In the genomic region with DNA sequence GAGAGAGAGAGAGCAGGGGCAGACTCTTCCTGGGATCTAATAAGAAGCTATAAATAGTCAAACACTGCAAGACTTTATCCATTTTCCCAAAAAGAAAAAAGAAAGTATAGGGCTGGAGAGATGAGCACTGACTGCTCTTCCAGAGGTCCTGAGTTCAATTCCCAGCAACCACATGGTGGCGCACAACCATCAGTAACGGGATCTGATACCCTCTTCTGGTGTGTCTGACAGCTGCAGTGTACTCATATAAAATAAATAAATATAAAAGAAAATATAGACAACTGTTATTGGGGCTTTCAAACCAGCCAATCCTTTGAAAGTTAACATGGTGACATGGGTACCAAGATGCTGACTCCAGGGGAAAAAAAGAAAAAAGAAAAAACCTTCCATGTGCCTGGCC, we compare ENCODE assay signal across 12 mouse cellular contexts. TPM values are rescaled to one million over a fixed set of nuclear protein-coding genes. Genes with fewer than 3 reads are reported as not detected.
DNase-seq lines count a peak whose midpoint lies in the region; ATAC-seq and TF ChIP-seq lines count a peak whose summit lies in the region.
"Had no signal": no experiment of that assay in that cellular context is flagged by ENCODE, and none has a peak within 500 bp of the region (broad histone marks: within the 10 kb centered on the region; RNA-seq: fewer than 3 reads in every experiment).

No protein-coding gene starts in this region.

- no peak overlapping the region for H3K27ac ChIP-seq in kidney, postnatal 0 days
- no peak overlapping the region for H3K27ac ChIP-seq in MEL (ENCODE audit: control insufficient read depth, low read depth, low read length)
- H3K27ac ChIP-seq: embryonic facial prominence, embryonic 10.5 days; forebrain, embryonic 13.5 days had no signal

- no peak for TF ChIP-seq EP300 in MEL (IDR thresholded peaks at IDR 0.05; ENCODE audit: low read depth in 1 of 2, low read length in 2 of 2)

- H3K4me3 ChIP-seq in kidney, postnatal 0 days (replicated peaks; ENCODE audit: low read depth, low read length): no peak overlapping the region
- H3K4me3 ChIP-seq in MEL (ENCODE audit: control insufficient read depth in 1 of 2, insufficient read depth in 1 of 2, low read depth in 2 of 2, low read length in 2 of 2): no peak overlapping the region
- H3K4me3 ChIP-seq: embryonic facial prominence, embryonic 10.5 days; forebrain, embryonic 13.5 days had no signal

- DNase-seq in adrenal gland, adult 2 months: peak; percentile 30
- no peak for DNase-seq in adrenal gland, adult 8-10 months
- no peak for DNase-seq in kidney, postnatal 0 days (ENCODE audit: low spot score)
- no peak for DNase-seq in kidney, postnatal 4 days
- peak; percentile 57 for DNase-seq in MEL (ENCODE audit: low read depth, low spot score)
- peak; percentile 44 for DNase-seq in naive thymus-derived CD4-positive, alpha-beta T cell, adult 2 months (ENCODE audit: low read depth)
- no peak for DNase-seq in heart, postnatal 25 days (ENCODE audit: low spot score)
- DNase-seq: kidney, adult 9 months had no signal

- ATAC-seq in kidney, postnatal 0 days (replicated peaks; ENCODE audit: low FRiP score, low read depth): no peak
- ATAC-seq in activated CD4-positive, CD25-positive, alpha-beta regulatory T cell, adult 4 months: no peak
- ATAC-seq: forebrain, embryonic 13.5 days; midbrain, embryonic 16.5 days had no signal

- no peak overlapping the region for H3K4me2 ChIP-seq in kidney, postnatal 0 days (ENCODE audit: low read length)
- H3K4me2 ChIP-seq: forebrain, embryonic 13.5 days had no signal

- no peaks in the 10 kb centered on the region for H3K4me1 ChIP-seq in kidney, postnatal 0 days (replicated peaks; ENCODE audit: insufficient read depth, low read length)
- peaks cover 0 to 13% of the 10 kb centered on the region in 2 experiments; a peak in 1 of 4 replicates for H3K4me1 ChIP-seq in MEL (ENCODE audit: control insufficient read depth in 1 of 2, insufficient read depth in 2 of 2, low read length in 2 of 2)

- WGBS in kidney, postnatal 0 days: 46% methylated on average over 2 of the region's 2 CpGs

- no peaks in the 10 kb centered on the region; the same call in 1 of the 2 replicates for H3K79me2 ChIP-seq in MEL (ENCODE audit: control insufficient read depth, insufficient read depth, low read length, poor library complexity)

- no peaks in the 10 kb centered on the region for H3K36me3 ChIP-seq in kidney, postnatal 0 days (ENCODE audit: insufficient read depth, low read length)
- H3K36me3 ChIP-seq in MEL (ENCODE audit: control insufficient read depth in 1 of 2, insufficient read depth in 2 of 2, low read length in 2 of 2): peaks cover 0 to 6% of the 10 kb centered on the region in 2 experiments; a peak in 2 of 4 replicates
- H3K36me3 ChIP-seq: embryonic facial prominence, embryonic 10.5 days had no signal

- no peak overlapping the region for H3K9ac ChIP-seq in kidney, postnatal 0 days (ENCODE audit: low read depth, low read length)
- no peak overlapping the region for H3K9ac ChIP-seq in MEL (ENCODE audit: control insufficient read depth, low read depth, low read length, poor library complexity, severe bottlenecking)
- H3K9ac ChIP-seq: forebrain, embryonic 13.5 days had no signal

- no peaks in the 10 kb centered on the region for H3K9me3 ChIP-seq in kidney, postnatal 0 days (replicated peaks; ENCODE audit: low read length)
- no peaks in the 10 kb centered on the region for H3K9me3 ChIP-seq in MEL (replicated peaks; ENCODE audit: insufficient read depth, low read length)

- TF ChIP-seq POLR2A in MEL (IDR thresholded peaks at IDR 0.05; ENCODE audit: control insufficient read depth in 1 of 2, insufficient read depth in 1 of 2, low read depth in 1 of 2, low read length in 2 of 2, poor library complexity in 1 of 2): no peak

- intact Hi-C loops in heart, postnatal 25 days (cut with DNase I): no loop called here

- peak; percentile 72 for TF ChIP-seq RAD21 in MEL (IDR thresholded peaks at IDR 0.05; ENCODE audit: low read depth, low read length)

- H3K27me3 ChIP-seq in kidney, postnatal 0 days (ENCODE audit: insufficient read depth, low read length): peaks cover 5% of the 10 kb centered on the region; the same call in 1 of the 2 replicates
- H3K27me3 ChIP-seq in MEL (ENCODE audit: control insufficient read depth in 1 of 2, insufficient read depth in 2 of 2, low read length in 2 of 2): no peaks in the 10 kb centered on the region
- H3K27me3 ChIP-seq: forebrain, embryonic 13.5 days had no signal

- peak; percentile 42 for TF ChIP-seq CTCF in kidney, postnatal 0 days (IDR thresholded peaks at IDR 0.05; ENCODE audit: low read depth)
- TF ChIP-seq CTCF in MEL (IDR thresholded peaks at IDR 0.05 in 2 of 3, conservative IDR thresholded peaks at IDR 0.05 in 1 of 3; ENCODE audit: control insufficient read depth in 1 of 3, insufficient read depth in 1 of 3, low read depth in 2 of 3, low read length in 3 of 3, poor library complexity in 1 of 3, severe bottlenecking in 1 of 3): peak; percentile 43 to 75 (median 54)

TF ChIP-seq in MEL, 35 proteins besides CTCF, POLR2A, EP300 and RAD21:
- TF ChIP-seq CHD2 (IDR thresholded peaks at IDR 0.05; ENCODE audit: low read length) (no peak), SMC3 (IDR thresholded peaks at IDR 0.05; ENCODE audit: low read depth, low read length) (peak; percentile 77), ZC3H11A (IDR thresholded peaks at IDR 0.05; ENCODE audit: low read depth, low read length) (peak; percentile 72)

RNA-seq across cellular contexts. Expression of a gene that starts 5.2 kb away (rescaled TPM):
- total RNA-seq in adrenal gland, adult 2 months (2021): not detected
- 0.08 TPM in 1 of 2 replicates, not detected in the other for polyA plus RNA-seq in adrenal gland, adult 2 months (2012; rRNA removed)
- under 1 TPM in 2 of 4 experiments, not detected in 2; 0.17 to 0.24 TPM for total RNA-seq in adrenal gland, adult 8-10 months (2022)
- 0.17 and 0.39 TPM in 2 replicates for polyA plus RNA-seq in kidney, postnatal 0 days (2015; fragmentation: Nextera tagmentation; extraction: Ambion mirVana)
- 1.4 and 1.5 TPM in 2 replicates for total RNA-seq in MEL (2012; rRNA removed)
- 100 to 1,000 TPM in 1 of 2 experiments, 1 to 10 TPM in 1; 2.5 to 149 TPM for polyA plus RNA-seq in MEL (2012; ENCODE audit: insufficient read depth in 1 of 2, insufficient read length in 2 of 2, low read depth in 1 of 2, low replicate concordance in 2 of 2, missing spikeins in 1 of 2)
- polyA plus RNA-seq in activated CD4-positive, CD25-positive, alpha-beta regulatory T cell, adult 4 months (2017; shearing (Covaris generic)): under 1 TPM; 0.43 to 0.74 TPM
- under 1 TPM; 0.45 to 0.49 TPM for total RNA-seq in heart, postnatal 25 days (2021)

RNA-seq across cellular contexts. Expression of a gene that starts 26.2 kb away (rescaled TPM):
- 10 to 100 TPM; 13.3 to 17.6 TPM for total RNA-seq in adrenal gland, adult 2 months (2021)
- 22.7 and 23.3 TPM in 2 replicates for polyA plus RNA-seq in adrenal gland, adult 2 months (2012; rRNA removed)
- total RNA-seq in adrenal gland, adult 8-10 months (2022): 10 to 100 TPM; 18.1 to 23.7 (median 19.0) TPM
- 11.5 and 13.8 TPM in 2 replicates for polyA plus RNA-seq in kidney, postnatal 0 days (2015; fragmentation: Nextera tagmentation; extraction: Ambion mirVana)
- total RNA-seq in MEL (2012; rRNA removed): 13.6 and 14.4 TPM in 2 replicates
- polyA plus RNA-seq in MEL (2012; ENCODE audit: insufficient read depth in 1 of 2, insufficient read length in 2 of 2, low read depth in 1 of 2, low replicate concordance in 2 of 2, missing spikeins in 1 of 2): 10 to 100 TPM; 25.6 to 63.5 TPM
- polyA plus RNA-seq in activated CD4-positive, CD25-positive, alpha-beta regulatory T cell, adult 4 months (2017; shearing (Covaris generic)): 1 to 10 TPM; 2.1 to 3.4 TPM
- 10 to 100 TPM; 20.1 to 20.2 TPM for total RNA-seq in heart, postnatal 25 days (2021)

RNA-seq across cellular contexts. Expression of a gene that starts 42.8 kb away (rescaled TPM):
- not detected for total RNA-seq in adrenal gland, adult 2 months (2021)
- not detected in 2 replicates for polyA plus RNA-seq in adrenal gland, adult 2 months (2012; rRNA removed)
- total RNA-seq in adrenal gland, adult 8-10 months (2022): not detected
- 0.07 and 0.15 TPM in 2 replicates for polyA plus RNA-seq in kidney, postnatal 0 days (2015; fragmentation: Nextera tagmentation; extraction: Ambion mirVana)
- total RNA-seq in MEL (2012; rRNA removed): not detected in 2 replicates
- polyA plus RNA-seq in MEL (2012; ENCODE audit: insufficient read depth in 1 of 2, insufficient read length in 2 of 2, low read depth in 1 of 2, low replicate concordance in 2 of 2, missing spikeins in 1 of 2): not detected
- not detected for polyA plus RNA-seq in activated CD4-positive, CD25-positive, alpha-beta regulatory T cell, adult 4 months (2017; shearing (Covaris generic))
- total RNA-seq in heart, postnatal 25 days (2021): not detected

RNA-seq across cellular contexts. Expression of a gene that starts 46.9 kb away (rescaled TPM):
- 10 to 100 TPM; 40.8 to 49.8 TPM for total RNA-seq in adrenal gland, adult 2 months (2021)
- 3.0 and 3.9 TPM in 2 replicates for polyA plus RNA-seq in adrenal gland, adult 2 months (2012; rRNA removed)
- total RNA-seq in adrenal gland, adult 8-10 months (2022): 10 to 100 TPM; 34.2 to 45.1 (median 40.6) TPM
- 47.4 and 48.7 TPM in 2 replicates for polyA plus RNA-seq in kidney, postnatal 0 days (2015; fragmentation: Nextera tagmentation; extraction: Ambion mirVana)
- total RNA-seq in MEL (2012; rRNA removed): 63.4 and 69.9 TPM in 2 replicates
- polyA plus RNA-seq in MEL (2012; ENCODE audit: insufficient read depth in 1 of 2, insufficient read length in 2 of 2, low read depth in 1 of 2, low replicate concordance in 2 of 2, missing spikeins in 1 of 2): 10 to 100 TPM in 1 of 2 experiments, not detected in 1; 89.0 TPM
- 10 to 100 TPM; 61.5 to 69.5 TPM for polyA plus RNA-seq in activated CD4-positive, CD25-positive, alpha-beta regulatory T cell, adult 4 months (2017; shearing (Covaris generic))
- 10 to 100 TPM; 36.7 to 42.8 TPM for total RNA-seq in heart, postnatal 25 days (2021)

Comparison
In these comparisons a context has a peak if more than half of its experiments do, and no peak if none do; other contexts are left out.
1. DNase-seq: peak in adrenal gland, adult 2 months (single experiment), MEL (single experiment) and naive thymus-derived CD4-positive, alpha-beta T cell, adult 2 months (single experiment); none in adrenal gland, adult 8-10 months (single experiment), kidney, postnatal 0 days (single experiment), kidney, postnatal 4 days (0 of 2) and heart, postnatal 25 days (single experiment).